Mouse (Mus musculus) hindbrain, embryonic 12.5 days (tissue): Measurements from ENCODE around the gene Bri3bp. TPM values are rescaled to one million over a fixed set of nuclear protein-coding genes. Genes with fewer than 3 reads are reported as not detected.

Experiments used
- ATAC-seq: fragments of 200-750 bp; cut with Nextera tagmentation; 2 replicates; pipeline ENCODE4 v1.8.0; 2017; ENCODE audit warnings: moderate TSS enrichment; ENCODE audit not compliant: low FRiP score
- H3K27ac ChIP-seq: fragments of 300-500 bp; sonication (generic); 2 replicates; pipeline ENCODE4 v1.5.1; 2016; ENCODE audit warnings: mild to moderate bottlenecking
- H3K27me3 ChIP-seq: fragments of 300-500 bp; sonication (generic); 2 replicates; pipeline ENCODE4 v1.6.1; 2016; ENCODE audit warnings: mild to moderate bottlenecking
- H3K36me3 ChIP-seq: fragments of 300-500 bp; sonication (generic); 2 replicates; pipeline ENCODE4 v1.6.1; 2016; ENCODE audit warnings: mild to moderate bottlenecking
- H3K4me1 ChIP-seq: fragments of 300-500 bp; sonication (generic); 2 replicates; pipeline ENCODE4 v1.6.1; 2016
- H3K4me2 ChIP-seq: fragments of 300-500 bp; sonication (generic); replicated peaks from 2 replicates; pipeline ENCODE4 v1.6.1; 2016; ENCODE audit warnings: mild to moderate bottlenecking
- H3K4me3 ChIP-seq: fragments of 300-500 bp; sonication (generic); 2 replicates; pipeline ENCODE4 v1.5.1; 2016; ENCODE audit warnings: mild to moderate bottlenecking
- H3K9ac ChIP-seq: fragments of 300-500 bp; sonication (generic); 2 replicates; pipeline ENCODE4 v1.6.1; 2016; ENCODE audit warnings: mild to moderate bottlenecking, moderate library complexity
- H3K9me3 ChIP-seq: fragments of 300-500 bp; sonication (generic); replicated peaks from 2 replicates; pipeline ENCODE4 v1.6.1; 2016; ENCODE audit warnings: mild to moderate bottlenecking
- WGBS: fragments of 180-500 bp; shearing (Covaris S2); methylation state at CpG from one replicate; pipeline ENCODE4 v1.1.7; 2016; 5-methylcytosine and 5-hydroxymethylcytosine counted together
- polyA plus RNA-seq: library from polyadenylated mRNA; unstranded; fragments of >200 nt; fragmentation: Nextera tagmentation; extraction: Ambion mirVana; gene quantifications from 2 replicates; pipeline ENCODE4 v1.2.1, GENCODE M21; 2016

Gene Bri3bp
- polyA plus RNA-seq, 1 experiment from 2014 or later, result 39.9 TPM

GRCm38 (mm10) chr5:125442136-125442995 lies 998 bp downstream of the Bri3bp start:
- ATAC-seq, result peak; percentile 29
- peak overlapping the region; percentile 67 for H3K4me2 ChIP-seq
- no peaks in the 10 kb centered on the region for H3K9me3 ChIP-seq
- peak overlapping the region; percentile 86 for H3K27ac ChIP-seq
- H3K36me3 ChIP-seq, result no peaks in the 10 kb centered on the region
- H3K4me1 ChIP-seq, result peaks cover 13% of the 10 kb centered on the region
- 23% methylated on average over 27 of the region's 27 CpGs for WGBS
- no peaks in the 10 kb centered on the region for H3K27me3 ChIP-seq
- peak overlapping the region; percentile 88 for H3K9ac ChIP-seq
- H3K4me3 ChIP-seq, result peak overlapping the region; percentile 94

- Histone ChIP-seq H3K4me3 (no peak overlapping the region), H3K9me3 (no peaks in the 10 kb centered on the region), H3K27ac (no peak overlapping the region), H3K4me1 (peaks cover 13% of the 10 kb centered on the region), H3K36me3 (0 out of 2 replicates have a peak, but pooled peaks cover 2% of the 10 kb centered on the region), H3K27me3 (no peaks in the 10 kb centered on the region), H3K4me2 (no peak overlapping the region), H3K9ac (no peak overlapping the region)
- ATAC-seq, result no peak
- WGBS, result 90% methylated on average over 5 of the region's 5 CpGs
Measured at GRCm38 (mm10) chr5:125443335-125443734, 2.0 kb downstream of the Bri3bp start.

- Histone ChIP-seq H3K36me3 (0 out of 2 replicates have a peak, but pooled peaks cover 2% of the 10 kb centered on the region), H3K4me2 (no peak overlapping the region), H3K9ac (no peak overlapping the region), H3K4me3 (no peak overlapping the region), H3K9me3 (no peaks in the 10 kb centered on the region), H3K4me1 (peaks cover 13% of the 10 kb centered on the region), H3K27ac (no peak overlapping the region), H3K27me3 (no peaks in the 10 kb centered on the region)
- ATAC-seq, result no peak
- 92% methylated on average over 3 of the region's 3 CpGs for WGBS
Measured at GRCm38 (mm10) chr5:125443915-125444314, 2.5 kb downstream of the Bri3bp start.

GRCm38 (mm10) chr5:125444554-125444953 lies 3.2 kb downstream of the Bri3bp start:
- ATAC-seq, result no peak

GRCm38 (mm10) chr5:125446344-125446743 lies 5.0 kb downstream of the Bri3bp start:
- H3K4me3 ChIP-seq, result no peak overlapping the region
- H3K4me1 ChIP-seq, result peaks cover 13% of the 10 kb centered on the region
- no peak overlapping the region for H3K9ac ChIP-seq
- H3K27ac ChIP-seq, result no peak overlapping the region
- WGBS, result 84% methylated on average over 7 of the region's 7 CpGs
- H3K27me3 ChIP-seq, result no peaks in the 10 kb centered on the region
- H3K9me3 ChIP-seq, result no peaks in the 10 kb centered on the region
- no peak for ATAC-seq
- H3K36me3 ChIP-seq, result 0 out of 2 replicates have a peak, but pooled peaks cover 2% of the 10 kb centered on the region
- no peak overlapping the region for H3K4me2 ChIP-seq

More at GRCm38 (mm10) chr5:125444554-125444953, 3.2 kb downstream of the Bri3bp start:
- Histone ChIP-seq H3K36me3 (0 out of 2 replicates have a peak, but pooled peaks cover 2% of the 10 kb centered on the region), H3K9ac (no peak overlapping the region), H3K4me2 (no peak overlapping the region), H3K9me3 (no peaks in the 10 kb centered on the region), H3K4me1 (peaks cover 13% of the 10 kb centered on the region), H3K27ac (no peak overlapping the region), H3K4me3 (no peak overlapping the region), H3K27me3 (no peaks in the 10 kb centered on the region)
- WGBS, result 92% methylated on average over 4 of the region's 4 CpGs

GRCm38 (mm10) chr5:125448026-125448425 lies 6.7 kb downstream of the Bri3bp start:
- 83% methylated on average over 3 of the region's 3 CpGs for WGBS
- Histone ChIP-seq H3K27me3 (no peaks in the 10 kb centered on the region), H3K9me3 (no peaks in the 10 kb centered on the region), H3K36me3 (peaks cover 12% of the 10 kb centered on the region), H3K27ac (no peak overlapping the region), H3K4me3 (no peak overlapping the region), H3K4me1 (peaks cover 3% of the 10 kb centered on the region; the same call in 1 of the 2 replicates), H3K4me2 (no peak overlapping the region), H3K9ac (no peak overlapping the region)
- ATAC-seq, result no peak

- no peak overlapping the region for H3K9ac ChIP-seq
- peaks cover 12% of the 10 kb centered on the region for H3K36me3 ChIP-seq
- peaks cover 3% of the 10 kb centered on the region; the same call in 1 of the 2 replicates for H3K4me1 ChIP-seq
- no peak overlapping the region for H3K4me2 ChIP-seq
- no peak overlapping the region for H3K4me3 ChIP-seq
- WGBS, result 95% methylated on average over 4 of the region's 4 CpGs
- no peaks in the 10 kb centered on the region for H3K9me3 ChIP-seq
- no peak for ATAC-seq
- H3K27ac ChIP-seq, result no peak overlapping the region
- no peaks in the 10 kb centered on the region for H3K27me3 ChIP-seq
Measured at GRCm38 (mm10) chr5:125448631-125449030, 7.3 kb downstream of the Bri3bp start.

GRCm38 (mm10) chr5:125449306-125449705 lies 7.9 kb downstream of the Bri3bp start:
- H3K4me3 ChIP-seq, result no peak overlapping the region
- peaks cover 19% of the 10 kb centered on the region for H3K36me3 ChIP-seq
- ATAC-seq, result no peak
- H3K27ac ChIP-seq, result no peak overlapping the region
- H3K9me3 ChIP-seq, result no peaks in the 10 kb centered on the region
- no peak overlapping the region for H3K9ac ChIP-seq
- peaks cover 3% of the 10 kb centered on the region; the same call in 1 of the 2 replicates for H3K4me1 ChIP-seq
- H3K4me2 ChIP-seq, result no peak overlapping the region
- whole genome bisulfite sequencing, result 81% methylated on average over 5 of the region's 5 CpGs
- H3K27me3 ChIP-seq, result no peaks in the 10 kb centered on the region

GRCm38 (mm10) chr5:125452573-125452972 lies 11.2 kb downstream of the Bri3bp start:
- Histone ChIP-seq H3K36me3 (peaks cover 38% of the 10 kb centered on the region), H3K27me3 (no peaks in the 10 kb centered on the region), H3K9me3 (no peaks in the 10 kb centered on the region), H3K4me3 (no peak overlapping the region), H3K4me1 (no peaks in the 10 kb centered on the region), H3K27ac (no peak overlapping the region), H3K4me2 (no peak overlapping the region), H3K9ac (no peak overlapping the region)
- ATAC-seq, result no peak
- whole genome bisulfite sequencing, result 88% methylated on average over 9 of the region's 9 CpGs

- Histone ChIP-seq H3K9me3 (no peaks in the 10 kb centered on the region), H3K9ac (no peak overlapping the region), H3K4me2 (no peak overlapping the region), H3K36me3 (peaks cover 36% of the 10 kb centered on the region), H3K4me3 (no peak overlapping the region), H3K4me1 (no peaks in the 10 kb centered on the region), H3K27me3 (no peaks in the 10 kb centered on the region), H3K27ac (no peak overlapping the region)
- ATAC-seq, result no peak
- WGBS, result 97% methylated on average over 6 of the region's 6 CpGs
Measured at GRCm38 (mm10) chr5:125456100-125456499, 14.7 kb downstream of the Bri3bp start.

- ATAC-seq, result no peak
- WGBS, result 92% methylated on average over 6 of the region's 6 CpGs
- Histone ChIP-seq H3K4me2 (no peak overlapping the region), H3K9ac (no peak overlapping the region), H3K4me3 (no peak overlapping the region), H3K9me3 (no peaks in the 10 kb centered on the region), H3K36me3 (peaks cover 28% of the 10 kb centered on the region), H3K4me1 (no peaks in the 10 kb centered on the region), H3K27ac (no peak overlapping the region), H3K27me3 (no peaks in the 10 kb centered on the region)
Measured at GRCm38 (mm10) chr5:125457538-125457937, 16.2 kb downstream of the Bri3bp start.

GRCm38 (mm10) chr5:125460574-125460973 lies 19.2 kb downstream of the Bri3bp start:
- Histone ChIP-seq H3K9ac (no peak overlapping the region), H3K9me3 (no peaks in the 10 kb centered on the region), H3K36me3 (peaks cover 7% of the 10 kb centered on the region), H3K27ac (no peak overlapping the region), H3K4me2 (no peak overlapping the region), H3K4me1 (peaks cover 3% of the 10 kb centered on the region), H3K4me3 (no peak overlapping the region), H3K27me3 (no peaks in the 10 kb centered on the region)
- 90% methylated on average over 3 of the region's 3 CpGs for WGBS
- ATAC-seq, result no peak
